Mouse (Mus musculus) intestine, embryonic 14.5 days (tissue): ENCODE measurements around the gene Tead2. TPM values are rescaled to one million over a fixed set of nuclear protein-coding genes. Genes with fewer than 3 reads are reported as not detected.

Experiments
- ATAC-seq: fragments of 200-750 bp; cut with Nextera tagmentation; replicated peaks from 2 replicates; pipeline ENCODE4 v1.8.0; 2017; ENCODE audit warnings: low read depth, moderate number of reproducible peaks, moderate TSS enrichment, moderate library complexity; ENCODE audit not compliant: low FRiP score, low TSS enrichment
- DNase-seq: peaks from one replicate; pipeline ENCODE4 v3.0.0-alpha.2; 2018; ENCODE audit warnings: low spot score
- H3K27ac ChIP-seq: fragments of 300-500 bp; sonication (generic); 2 replicates; pipeline ENCODE4 v1.5.1; 2014; ENCODE audit warnings: low read depth, mild to moderate bottlenecking, control low read depth
- H3K27me3 ChIP-seq: fragments of 300-500 bp; sonication (generic); replicated peaks from 2 replicates; pipeline ENCODE4 v1.6.1; 2014; ENCODE audit warnings: low read length, control low read depth; ENCODE audit not compliant: control insufficient read depth, insufficient read depth
- H3K36me3 ChIP-seq: fragments of 300-500 bp; sonication (generic); 2 replicates; pipeline ENCODE4 v1.6.1; 2014; ENCODE audit warnings: low read length, control low read depth; ENCODE audit not compliant: control insufficient read depth, insufficient read depth
- H3K4me1 ChIP-seq: fragments of 300-500 bp; sonication (generic); replicated peaks from 2 replicates; pipeline ENCODE4 v1.6.1; 2014; ENCODE audit warnings: low read length, control low read depth, mixed read lengths; ENCODE audit not compliant: control insufficient read depth, insufficient read depth
- H3K4me2 ChIP-seq: fragments of 300-500 bp; sonication (generic); 2 replicates; pipeline ENCODE4 v1.6.1; 2014; ENCODE audit warnings: low read length
- H3K4me3 ChIP-seq: fragments of 300-500 bp; sonication (generic); 2 replicates; pipeline ENCODE4 v1.5.1; 2014; ENCODE audit warnings: low read depth, low read length, control low read depth, mixed read lengths
- H3K9ac ChIP-seq: fragments of 300-500 bp; sonication (generic); 2 replicates; pipeline ENCODE4 v1.6.1; 2014; ENCODE audit warnings: mild to moderate bottlenecking, low read length
- H3K9me3 ChIP-seq: fragments of 300-500 bp; sonication (generic); 2 replicates; pipeline ENCODE4 v1.6.1; 2016; ENCODE audit warnings: low read length, control low read depth; ENCODE audit not compliant: control insufficient read depth
- WGBS: fragments of 180-500 bp; shearing (Covaris S2); extraction: QIAGEN DNeasy Blood & Tissue Kit; methylation state at CpG from one replicate; pipeline ENCODE4 v1.1.7; 2014; 5-methylcytosine and 5-hydroxymethylcytosine counted together
- polyA plus RNA-seq: library from polyadenylated mRNA; unstranded; fragments of >200 nt; fragmentation: Nextera tagmentation; extraction: Ambion mirVana; gene quantifications from 2 replicates; pipeline ENCODE4 v1.2.1, GENCODE M21; 2014

The Tead2 gene
- polyA plus RNA-seq, 1 experiment from 2014 or later: 129 TPM

GRCm38 (mm10) chr7:45183672-45184071 lies 31.9 kb upstream of the Tead2 start:
- DNase-seq (no peak), ATAC-seq (no peak)
- no peaks in the 10 kb centered on the region for H3K36me3 ChIP-seq
- H3K4me1 ChIP-seq: peaks cover 4% of the 10 kb centered on the region; the same call in 1 of the 2 replicates
- no peak overlapping the region for H3K4me3 ChIP-seq
- H3K27me3 ChIP-seq: peaks cover 94% of the 10 kb centered on the region
- no peaks in the 10 kb centered on the region for H3K9me3 ChIP-seq
- no peak overlapping the region for H3K9ac ChIP-seq
- no peak overlapping the region for H3K27ac ChIP-seq
- no peak overlapping the region for H3K4me2 ChIP-seq
- 64% methylated on average over 7 of the region's 7 CpGs for WGBS

- ATAC-seq (no peak), DNase-seq (no peak)
- H3K4me2 ChIP-seq: no peak overlapping the region
- H3K9ac ChIP-seq: no peak overlapping the region
- H3K27me3 ChIP-seq: peaks cover 85% of the 10 kb centered on the region
- H3K4me3 ChIP-seq: no peak overlapping the region
- H3K27ac ChIP-seq: no peak overlapping the region
- no peaks in the 10 kb centered on the region for H3K9me3 ChIP-seq
- WGBS: 68% methylated on average over 7 of the region's 7 CpGs
- peaks cover 4% of the 10 kb centered on the region; the same call in 1 of the 2 replicates for H3K4me1 ChIP-seq
- no peaks in the 10 kb centered on the region for H3K36me3 ChIP-seq
These were observed 29.6 kb upstream of the Tead2 start for GRCm38 (mm10) chr7:45185921-45186320.

GRCm38 (mm10) chr7:45189600-45189999 lies 26.0 kb upstream of the Tead2 start:
- WGBS: 50% methylated on average over 16 of the region's 16 CpGs
- no peak overlapping the region for H3K4me2 ChIP-seq
- no peak overlapping the region for H3K9ac ChIP-seq
- H3K27me3 ChIP-seq: peaks cover 48% of the 10 kb centered on the region
- H3K4me3 ChIP-seq: no peak overlapping the region
- ATAC-seq: no peak
- H3K27ac ChIP-seq: no peak overlapping the region
- no peaks in the 10 kb centered on the region for H3K4me1 ChIP-seq
- DNase-seq: no peak
- H3K9me3 ChIP-seq: no peaks in the 10 kb centered on the region
- no peaks in the 10 kb centered on the region for H3K36me3 ChIP-seq

GRCm38 (mm10) chr7:45190186-45190585 lies 25.4 kb upstream of the Tead2 start:
- no peaks in the 10 kb centered on the region for H3K4me1 ChIP-seq
- no peak overlapping the region for H3K4me3 ChIP-seq
- WGBS: 88% methylated on average over 6 of the region's 6 CpGs
- no peaks in the 10 kb centered on the region for H3K9me3 ChIP-seq
- H3K27me3 ChIP-seq: peaks cover 42% of the 10 kb centered on the region
- no peak overlapping the region for H3K27ac ChIP-seq
- DNase-seq (no peak), ATAC-seq (no peak)
- H3K9ac ChIP-seq: no peak overlapping the region
- no peaks in the 10 kb centered on the region for H3K36me3 ChIP-seq
- H3K4me2 ChIP-seq: no peak overlapping the region

- no peak for DNase-seq
- Histone ChIP-seq H3K27me3 (peaks cover 33% of the 10 kb centered on the region), H3K4me3 (no peak overlapping the region), H3K4me1 (no peaks in the 10 kb centered on the region), H3K9me3 (no peaks in the 10 kb centered on the region), H3K27ac (no peak overlapping the region), H3K36me3 (no peaks in the 10 kb centered on the region), H3K4me2 (no peak overlapping the region), H3K9ac (no peak overlapping the region)
- ATAC-seq: no peak
- 60% methylated on average over 2 of the region's 2 CpGs for WGBS
These were observed 24.4 kb upstream of the Tead2 start for GRCm38 (mm10) chr7:45191161-45191560.

- H3K9ac ChIP-seq: no peak overlapping the region
- WGBS: 7% methylated on average over 8 of the region's 8 CpGs
- H3K27ac ChIP-seq: no peak overlapping the region
- no peaks in the 10 kb centered on the region for H3K9me3 ChIP-seq
- H3K4me3 ChIP-seq: no peak overlapping the region
- ATAC-seq (no peak), DNase-seq (no peak)
- H3K27me3 ChIP-seq: peaks cover 25% of the 10 kb centered on the region
- no peaks in the 10 kb centered on the region for H3K36me3 ChIP-seq
- no peaks in the 10 kb centered on the region for H3K4me1 ChIP-seq
- H3K4me2 ChIP-seq: no peak overlapping the region
These were observed 23.7 kb upstream of the Tead2 start for GRCm38 (mm10) chr7:45191803-45192363.

GRCm38 (mm10) chr7:45192585-45193310 lies 22.8 kb upstream of the Tead2 start:
- H3K4me3 ChIP-seq: no peak overlapping the region
- WGBS: 87% methylated on average over 7 of the region's 7 CpGs

GRCm38 (mm10) chr7:45193406-45193805 lies 22.1 kb upstream of the Tead2 start:
- Histone ChIP-seq H3K27me3 (peaks cover 16% of the 10 kb centered on the region; the same call in 1 of the 2 replicates), H3K36me3 (no peaks in the 10 kb centered on the region), H3K27ac (no peak overlapping the region), H3K9me3 (no peaks in the 10 kb centered on the region), H3K4me1 (no peaks in the 10 kb centered on the region), H3K9ac (no peak overlapping the region), H3K4me3 (no peak overlapping the region), H3K4me2 (no peak overlapping the region)
- 67% methylated on average over 5 of the region's 5 CpGs for WGBS
- DNase-seq (no peak), ATAC-seq (no peak)

More at GRCm38 (mm10) chr7:45192585-45193310, 22.8 kb upstream of the Tead2 start:
- H3K36me3 ChIP-seq: no peaks in the 10 kb centered on the region
- H3K4me2 ChIP-seq: no peak overlapping the region
- no peaks in the 10 kb centered on the region for H3K9me3 ChIP-seq
- DNase-seq: no peak
- H3K27ac ChIP-seq: no peak overlapping the region
- ATAC-seq: no peak
- no peak overlapping the region for H3K9ac ChIP-seq
- H3K4me1 ChIP-seq: no peaks in the 10 kb centered on the region
- peaks cover 21% of the 10 kb centered on the region; the same call in 1 of the 2 replicates for H3K27me3 ChIP-seq
